Mouse (Mus musculus): ENCODE measurements around the gene Tnrc6a. TPM values are rescaled to one million over a fixed set of nuclear protein-coding genes. Genes with fewer than 3 reads are reported as not detected.

Gene Tnrc6a
- polyA plus RNA-seq (2015; fragmentation: Nextera tagmentation; extraction: Ambion mirVana): 33.9 and 39.0 TPM in 2 replicates

GRCm38 (mm10) chr7:123123665-123124298 lies at the start of gene Tnrc6a:
Gene Tnrc6a (plus strand): TSS chr7:123123885.
- Histone ChIP-seq H3K9me3 (ENCODE audit: control insufficient read depth, low read length) (no peaks in the 10 kb centered on the region), H3K27me3 (replicated peaks; ENCODE audit: control insufficient read depth, insufficient read depth, low read length) (no peaks in the 10 kb centered on the region), H3K4me1 (ENCODE audit: control insufficient read depth, insufficient read depth, low read length) (peaks cover 8% of the 10 kb centered on the region), H3K4me2 (ENCODE audit: low read depth, low read length) (peak within 1 kb of the TSS; percentile 73), H3K4me3 (ENCODE audit: low read length) (peak within 1 kb of the TSS; percentile 96), H3K9ac (ENCODE audit: low read depth, low read length) (peak within 1 kb of the TSS; percentile 98), H3K36me3 (ENCODE audit: control insufficient read depth, insufficient read depth, low read length) (no peaks in the 10 kb centered on the region), H3K27ac (ENCODE audit: low read length) (peak within 1 kb of the TSS; percentile 97)
- ATAC-seq: peak; percentile 98
- WGBS: under 1% methylated on average over 54 of the region's 55 CpGs

GRCm38 (mm10) chr7:123082236-123082635 lies 41.4 kb upstream of the Tnrc6a start:
- Histone ChIP-seq H3K27ac (ENCODE audit: low read length) (no peak overlapping the region), H3K9ac (ENCODE audit: low read depth, low read length) (no peak overlapping the region), H3K4me1 (ENCODE audit: control insufficient read depth, insufficient read depth, low read length) (peaks cover 12% of the 10 kb centered on the region), H3K27me3 (replicated peaks; ENCODE audit: control insufficient read depth, insufficient read depth, low read length) (no peaks in the 10 kb centered on the region), H3K9me3 (ENCODE audit: control insufficient read depth, low read length) (no peaks in the 10 kb centered on the region), H3K4me3 (ENCODE audit: low read length) (no peak overlapping the region), H3K36me3 (ENCODE audit: control insufficient read depth, insufficient read depth, low read length) (no peaks in the 10 kb centered on the region), H3K4me2 (ENCODE audit: low read depth, low read length) (no peak overlapping the region)
- 72% methylated on average over 4 of the region's 4 CpGs for WGBS
- ATAC-seq: no peak

GRCm38 (mm10) chr7:123083441-123084123 lies 40.1 kb upstream of the Tnrc6a start:
- no peaks in the 10 kb centered on the region for H3K36me3 ChIP-seq (ENCODE audit: control insufficient read depth, insufficient read depth, low read length)
- no peak overlapping the region for H3K4me2 ChIP-seq (ENCODE audit: low read depth, low read length)
- no peak for ATAC-seq
- no peaks in the 10 kb centered on the region for H3K9me3 ChIP-seq (ENCODE audit: control insufficient read depth, low read length)
- H3K4me1 ChIP-seq (ENCODE audit: control insufficient read depth, insufficient read depth, low read length): peaks cover 12% of the 10 kb centered on the region
- no peak overlapping the region for H3K9ac ChIP-seq (ENCODE audit: low read depth, low read length)
- no peaks in the 10 kb centered on the region for H3K27me3 ChIP-seq (replicated peaks; ENCODE audit: control insufficient read depth, insufficient read depth, low read length)
- no peak overlapping the region for H3K27ac ChIP-seq (ENCODE audit: low read length)
- no peak overlapping the region for H3K4me3 ChIP-seq (ENCODE audit: low read length)
- 30% methylated on average over 12 of the region's 12 CpGs for WGBS

- H3K4me1 ChIP-seq (ENCODE audit: control insufficient read depth, insufficient read depth, low read length): peaks cover 12% of the 10 kb centered on the region
- H3K36me3 ChIP-seq (ENCODE audit: control insufficient read depth, insufficient read depth, low read length): no peaks in the 10 kb centered on the region
- peak; percentile 67 for ATAC-seq
- no peak overlapping the region for H3K4me3 ChIP-seq (ENCODE audit: low read length)
- 4% methylated on average over 7 of the region's 7 CpGs for WGBS
- H3K27me3 ChIP-seq (replicated peaks; ENCODE audit: control insufficient read depth, insufficient read depth, low read length): no peaks in the 10 kb centered on the region
- H3K27ac ChIP-seq (ENCODE audit: low read length): no peak overlapping the region
- H3K9me3 ChIP-seq (ENCODE audit: control insufficient read depth, low read length): no peaks in the 10 kb centered on the region
- H3K4me2 ChIP-seq (ENCODE audit: low read depth, low read length): peak overlapping the region; percentile 20
- H3K9ac ChIP-seq (ENCODE audit: low read depth, low read length): no peak overlapping the region; the same call in 1 of the 2 replicates
Measured at GRCm38 (mm10) chr7:123084180-123084691, 39.4 kb upstream of the Tnrc6a start.

- no peak overlapping the region for H3K4me3 ChIP-seq (ENCODE audit: low read length)
- H3K4me2 ChIP-seq (ENCODE audit: low read depth, low read length): peak overlapping the region; percentile 20
- H3K27ac ChIP-seq (ENCODE audit: low read length): no peak overlapping the region
- no peaks in the 10 kb centered on the region for H3K27me3 ChIP-seq (replicated peaks; ENCODE audit: control insufficient read depth, insufficient read depth, low read length)
- peak; percentile 34; the same call in 1 of the 2 replicates for ATAC-seq
- peaks cover 12% of the 10 kb centered on the region for H3K4me1 ChIP-seq (ENCODE audit: control insufficient read depth, insufficient read depth, low read length)
- WGBS: 20% methylated on average over 13 of the region's 13 CpGs
- H3K9me3 ChIP-seq (ENCODE audit: control insufficient read depth, low read length): no peaks in the 10 kb centered on the region
- no peaks in the 10 kb centered on the region for H3K36me3 ChIP-seq (ENCODE audit: control insufficient read depth, insufficient read depth, low read length)
- H3K9ac ChIP-seq (ENCODE audit: low read depth, low read length): no peak overlapping the region; the same call in 1 of the 2 replicates
Measured at GRCm38 (mm10) chr7:123084708-123085107, 39.0 kb upstream of the Tnrc6a start.

- 82% methylated on average over 4 of the region's 4 CpGs for WGBS
- no peak overlapping the region for H3K4me2 ChIP-seq (ENCODE audit: low read depth, low read length)
- H3K9ac ChIP-seq (ENCODE audit: low read depth, low read length): no peak overlapping the region
- H3K9me3 ChIP-seq (ENCODE audit: control insufficient read depth, low read length): no peaks in the 10 kb centered on the region
- no peaks in the 10 kb centered on the region for H3K36me3 ChIP-seq (ENCODE audit: control insufficient read depth, insufficient read depth, low read length)
- no peak overlapping the region for H3K4me3 ChIP-seq (ENCODE audit: low read length)
- no peaks in the 10 kb centered on the region for H3K27me3 ChIP-seq (replicated peaks; ENCODE audit: control insufficient read depth, insufficient read depth, low read length)
- no peak for ATAC-seq
- no peak overlapping the region for H3K27ac ChIP-seq (ENCODE audit: low read length)
- peaks cover 10% of the 10 kb centered on the region for H3K4me1 ChIP-seq (ENCODE audit: control insufficient read depth, insufficient read depth, low read length)
Measured at GRCm38 (mm10) chr7:123088920-123089319, 34.8 kb upstream of the Tnrc6a start.

- Histone ChIP-seq H3K4me1 (ENCODE audit: control insufficient read depth, insufficient read depth, low read length) (peaks cover 15% of the 10 kb centered on the region), H3K4me3 (ENCODE audit: low read length) (no peak overlapping the region), H3K27ac (ENCODE audit: low read length) (0 out of 2 replicates have a peak overlapping the region, but pooled peaks have one; percentile 39), H3K27me3 (replicated peaks; ENCODE audit: control insufficient read depth, insufficient read depth, low read length) (no peaks in the 10 kb centered on the region), H3K36me3 (ENCODE audit: control insufficient read depth, insufficient read depth, low read length) (no peaks in the 10 kb centered on the region), H3K9ac (ENCODE audit: low read depth, low read length) (no peak overlapping the region), H3K9me3 (ENCODE audit: control insufficient read depth, low read length) (no peaks in the 10 kb centered on the region), H3K4me2 (ENCODE audit: low read depth, low read length) (no peak overlapping the region)
- WGBS: 76% methylated on average over 12 of the region's 12 CpGs
- no peak for ATAC-seq
Measured at GRCm38 (mm10) chr7:123096344-123097120, 27.2 kb upstream of the Tnrc6a start.

- no peaks in the 10 kb centered on the region for H3K9me3 ChIP-seq (ENCODE audit: control insufficient read depth, low read length)
- peak; percentile 96 for ATAC-seq
- H3K4me3 ChIP-seq (ENCODE audit: low read length): 0 out of 2 replicates have a peak overlapping the region, but pooled peaks have one; percentile 7
- peak overlapping the region; percentile 92 for H3K27ac ChIP-seq (ENCODE audit: low read length)
- 0 out of 2 replicates have a peak overlapping the region, but pooled peaks have one; percentile 34 for H3K9ac ChIP-seq (ENCODE audit: low read depth, low read length)
- peaks cover 15% of the 10 kb centered on the region for H3K4me1 ChIP-seq (ENCODE audit: control insufficient read depth, insufficient read depth, low read length)
- peak overlapping the region; percentile 34 for H3K4me2 ChIP-seq (ENCODE audit: low read depth, low read length)
- WGBS: 10% methylated on average over 16 of the region's 16 CpGs
- H3K36me3 ChIP-seq (ENCODE audit: control insufficient read depth, insufficient read depth, low read length): no peaks in the 10 kb centered on the region
- no peaks in the 10 kb centered on the region for H3K27me3 ChIP-seq (replicated peaks; ENCODE audit: control insufficient read depth, insufficient read depth, low read length)
Measured at GRCm38 (mm10) chr7:123097891-123098750, 25.6 kb upstream of the Tnrc6a start.
